8 mouse cellular contexts compared by ENCODE assay signal in genomic region chr8:13493858-13494631, GRCm38 (mm10). TPM values are rescaled to one million over a fixed set of nuclear protein-coding genes. Genes with fewer than 3 reads are reported as not detected.
A peak's percentile ranks its signal among the peaks of the same experiment; 100 is the strongest.
DNase-seq lines count a peak whose midpoint lies in the region; ATAC-seq lines count a peak whose summit lies in the region.

Gene Gas6 (minus strand): TSS chr8:13494490.

- H3K4me1 ChIP-seq in embryonic facial prominence, embryonic 11.5 days (ENCODE audit: control insufficient read depth, insufficient read depth, low read length), result no peaks in the 10 kb centered on the region
- peaks cover 22% of the 10 kb centered on the region for H3K4me1 ChIP-seq in limb, embryonic 12.5 days (replicated peaks)
- peaks cover 37% of the 10 kb centered on the region for H3K4me1 ChIP-seq in midbrain, embryonic 13.5 days (replicated peaks)

- H3K4me3 ChIP-seq in embryonic facial prominence, embryonic 11.5 days (ENCODE audit: low read depth, low read length), result peak within 1 kb of the TSS; percentile 48
- H3K4me3 ChIP-seq in limb, embryonic 12.5 days (replicated peaks), result peak within 1 kb of the TSS; percentile 56
- peak within 1 kb of the TSS; percentile 55 for H3K4me3 ChIP-seq in midbrain, embryonic 13.5 days (replicated peaks)

- H3K4me2 ChIP-seq in embryonic facial prominence, embryonic 11.5 days (ENCODE audit: low read depth, low read length), result peak within 1 kb of the TSS; percentile 88
- peak within 1 kb of the TSS; percentile 80 for H3K4me2 ChIP-seq in limb, embryonic 12.5 days
- H3K4me2 ChIP-seq in midbrain, embryonic 13.5 days (replicated peaks), result peak within 1 kb of the TSS; percentile 64

- peak within 1 kb of the TSS; percentile 56 for H3K9ac ChIP-seq in embryonic facial prominence, embryonic 11.5 days (replicated peaks; ENCODE audit: low read length)
- peak within 1 kb of the TSS; percentile 56 for H3K9ac ChIP-seq in limb, embryonic 12.5 days (replicated peaks)
- H3K9ac ChIP-seq in midbrain, embryonic 13.5 days (replicated peaks), result peak within 1 kb of the TSS; percentile 71

- peak; percentile 54 for ATAC-seq in embryonic facial prominence, embryonic 11.5 days (replicated peaks; ENCODE audit: insufficient number of reproducible peaks, low FRiP score, low TSS enrichment, low read depth)
- ATAC-seq in limb, embryonic 12.5 days (ENCODE audit: insufficient number of reproducible peaks, insufficient read depth, low FRiP score, low TSS enrichment, low read depth), result peak; percentile 32; the same call in 1 of the 2 replicates
- ATAC-seq in midbrain, embryonic 13.5 days, result peak; percentile 82

- H3K9me3 ChIP-seq in embryonic facial prominence, embryonic 11.5 days (replicated peaks; ENCODE audit: control insufficient read depth, low read length), result no peaks in the 10 kb centered on the region
- no peaks in the 10 kb centered on the region for H3K9me3 ChIP-seq in limb, embryonic 12.5 days
- H3K9me3 ChIP-seq in midbrain, embryonic 13.5 days, result no peaks in the 10 kb centered on the region

- H3K27me3 ChIP-seq in embryonic facial prominence, embryonic 11.5 days (ENCODE audit: control insufficient read depth, insufficient read depth, low read length), result peaks cover 22% of the 10 kb centered on the region
- H3K27me3 ChIP-seq in limb, embryonic 12.5 days, result peaks cover 62% of the 10 kb centered on the region
- peaks cover 49% of the 10 kb centered on the region for H3K27me3 ChIP-seq in midbrain, embryonic 13.5 days
- no peaks in the 10 kb centered on the region for H3K27me3 ChIP-seq in splenic B cell, adult 2 months (ENCODE audit: control insufficient read depth, insufficient read depth, low read length, poor library complexity, severe bottlenecking)

- DNase-seq in urinary bladder, adult 18-20 months (ENCODE audit: low spot score in 2 of 2), result peak; percentile 41 to 57
- no peak for DNase-seq in urinary bladder, postnatal 10 days (ENCODE audit: low spot score)
- peak; percentile 62 for DNase-seq in embryonic facial prominence, embryonic 11.5 days (ENCODE audit: low spot score)
- DNase-seq in heart, adult 18-20 months, result peak; percentile 76 to 78
- peak; percentile 64 for DNase-seq in kidney, adult 11 months
- DNase-seq in splenic B cell, adult 2 months (ENCODE audit: low read depth, low spot score), result peak; percentile 25

- H3K27ac ChIP-seq in embryonic facial prominence, embryonic 11.5 days (replicated peaks; ENCODE audit: low read depth, low read length), result no peak within 1 kb of the TSS
- H3K27ac ChIP-seq in limb, embryonic 12.5 days, result no peak within 1 kb of the TSS
- H3K27ac ChIP-seq in midbrain, embryonic 13.5 days, result no peak within 1 kb of the TSS

- WGBS in embryonic facial prominence, embryonic 11.5 days, result 2% methylated on average over 50 of the region's 64 CpGs
- WGBS in limb, embryonic 12.5 days, result 2% methylated on average over 64 of the region's 64 CpGs
- WGBS in midbrain, embryonic 13.5 days, result 1% methylated on average over 63 of the region's 64 CpGs

- no peaks in the 10 kb centered on the region for H3K36me3 ChIP-seq in embryonic facial prominence, embryonic 11.5 days (replicated peaks; ENCODE audit: control insufficient read depth, insufficient read depth, low read depth, low read length)
- no peaks in the 10 kb centered on the region for H3K36me3 ChIP-seq in limb, embryonic 12.5 days
- H3K36me3 ChIP-seq in midbrain, embryonic 13.5 days, result no peaks in the 10 kb centered on the region
- no peaks in the 10 kb centered on the region for H3K36me3 ChIP-seq in splenic B cell, adult 2 months (ENCODE audit: control insufficient read depth, insufficient read depth, low read length, poor library complexity, severe bottlenecking)

RNA-seq across cellular contexts. Expression of gene Gas6, which starts in this region (rescaled TPM):
- 4.5 and 5.0 TPM in 2 replicates for polyA plus RNA-seq in embryonic facial prominence, embryonic 11.5 days (2014; fragmentation: Nextera tagmentation; extraction: Ambion mirVana)
- total RNA-seq in heart, adult 18-20 months (2021), result 100 to 1,000 TPM; 115 to 123 TPM
- 7.9 and 10.3 TPM in 2 replicates for polyA plus RNA-seq in limb, embryonic 12.5 days (2016; fragmentation: Nextera tagmentation; extraction: Ambion mirVana)
- 13.8 and 15.9 TPM in 2 replicates for polyA plus RNA-seq in midbrain, embryonic 13.5 days (2015; fragmentation: Nextera tagmentation; extraction: Ambion mirVana)

Comparison
In these comparisons a context has a peak if more than half of its experiments do, and no peak if none do; other contexts are left out.
1. ATAC-seq: peak in every context shown above with its lines; median percentile 82 in midbrain, embryonic 13.5 days; 54 in embryonic facial prominence, embryonic 11.5 days; 32 in limb, embryonic 12.5 days.